Mouse (Mus musculus) left cerebral cortex, adult 8-10 months (tissue): ENCODE measurements at regions not wholly inside any gene's neighbourhood (a gene's known extent, or its start where the extent isn't known, plus 50 kb on each side); places are given as distances from the start of the nearest gene placed in this dataset.
A peak's percentile ranks its signal among the peaks of the same experiment; 100 is the strongest.

Experiments
- DNase-seq, 2 experiments: peaks; one replicate each; pipeline ENCODE4 v3.0.0; 2022; ENCODE audit warnings: low spot score in 2 of 2

DNA sequence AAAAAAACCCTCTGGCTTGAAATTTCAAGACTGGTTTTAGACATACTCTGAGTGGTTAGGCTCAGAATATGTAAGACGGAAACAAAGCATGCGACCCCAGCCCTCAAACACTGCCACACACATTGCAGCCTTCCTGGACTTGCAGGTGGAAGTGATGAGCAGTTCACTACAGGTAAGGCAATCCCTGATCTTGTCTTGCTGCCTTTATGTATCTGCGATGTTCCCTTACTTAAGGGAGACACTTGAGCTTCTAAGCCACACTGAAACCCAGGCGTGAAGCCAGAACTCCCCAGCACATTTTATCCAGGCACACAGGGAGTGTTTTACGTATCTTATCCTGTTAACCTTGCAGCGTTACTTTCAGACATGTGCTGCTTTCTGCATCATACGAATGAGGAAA is 342.9 kb downstream of the Rnf144a start:
- no peak for DNase-seq

DNA sequence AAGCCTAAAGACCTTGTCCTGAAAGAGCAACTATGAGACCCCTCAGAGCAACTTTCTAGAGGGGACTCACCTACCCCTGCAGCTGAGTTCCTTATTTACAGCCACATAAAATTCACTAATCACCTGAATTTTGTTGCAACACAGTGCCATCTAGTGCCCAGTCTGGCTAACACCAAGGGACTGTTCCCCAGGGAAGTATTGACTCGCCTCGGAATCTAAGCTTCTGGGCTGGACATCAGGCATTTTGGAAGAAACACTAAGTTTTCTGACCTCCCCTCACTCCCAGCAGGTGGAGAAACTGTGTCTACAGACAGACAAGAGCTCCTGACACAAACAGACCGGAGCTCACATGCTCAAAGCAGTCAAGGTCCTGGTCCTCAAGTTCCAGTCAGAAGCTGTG is 343.4 kb downstream of the Rnf144a start:
- DNase-seq: no peak

DNA sequence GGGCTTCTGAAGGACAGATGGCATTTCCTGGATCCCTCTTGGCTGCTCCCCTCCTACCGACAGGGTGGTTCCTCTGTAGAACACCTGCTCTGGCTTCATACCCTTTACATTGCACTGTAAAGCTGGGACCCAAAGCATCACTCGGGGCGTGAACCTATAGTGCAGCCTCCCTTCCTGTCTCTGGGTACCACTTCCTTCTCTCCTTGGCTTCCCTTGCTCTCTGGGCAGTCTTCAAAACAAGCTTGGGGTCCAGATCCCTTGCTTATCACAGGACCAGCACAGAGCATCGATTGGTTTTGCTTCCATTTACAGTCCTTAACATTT is 346.4 kb downstream of the Rnf144a start:
- DNase-seq: no peak

DNA sequence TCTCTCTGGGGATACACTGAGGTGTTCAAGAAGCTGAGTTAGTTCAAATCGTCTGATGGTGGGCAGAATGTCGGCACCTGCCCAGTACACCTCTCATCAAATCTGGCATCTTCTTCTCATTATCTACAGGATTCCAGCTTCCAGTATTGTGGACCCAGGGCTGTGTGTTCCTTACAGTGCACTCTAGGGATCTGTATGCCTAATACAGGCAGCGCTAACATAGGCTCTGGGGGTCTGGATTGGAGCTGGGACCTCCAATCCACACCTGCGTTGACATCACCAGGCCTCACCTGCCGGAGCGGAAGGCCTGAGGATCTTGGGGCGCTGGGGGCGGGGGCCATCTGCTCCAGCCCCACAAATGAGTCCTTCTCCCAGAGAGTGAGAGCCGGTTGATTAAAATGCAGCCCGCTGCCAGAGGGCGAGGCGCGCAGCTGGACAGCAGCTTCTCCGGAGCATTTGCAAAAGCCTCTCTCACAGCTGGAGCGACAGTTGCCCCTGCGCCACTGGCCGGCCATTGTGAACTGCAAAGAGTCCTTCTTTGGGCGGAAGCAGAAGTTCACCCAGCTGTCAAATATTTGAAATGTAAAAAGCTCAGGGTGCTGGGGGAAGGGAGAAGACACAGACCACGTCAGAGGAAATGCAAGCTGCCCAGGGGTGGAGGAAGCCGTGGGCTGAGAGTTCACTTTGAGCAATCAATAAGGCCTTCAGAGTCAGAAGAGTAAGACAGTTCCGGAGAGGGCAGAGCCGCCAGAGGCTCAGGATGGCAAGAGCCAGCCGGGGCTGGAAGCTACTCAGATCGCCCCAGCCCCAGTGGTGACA is 347.0 kb downstream of the Rnf144a start:
- DNase-seq: no peak

DNA sequence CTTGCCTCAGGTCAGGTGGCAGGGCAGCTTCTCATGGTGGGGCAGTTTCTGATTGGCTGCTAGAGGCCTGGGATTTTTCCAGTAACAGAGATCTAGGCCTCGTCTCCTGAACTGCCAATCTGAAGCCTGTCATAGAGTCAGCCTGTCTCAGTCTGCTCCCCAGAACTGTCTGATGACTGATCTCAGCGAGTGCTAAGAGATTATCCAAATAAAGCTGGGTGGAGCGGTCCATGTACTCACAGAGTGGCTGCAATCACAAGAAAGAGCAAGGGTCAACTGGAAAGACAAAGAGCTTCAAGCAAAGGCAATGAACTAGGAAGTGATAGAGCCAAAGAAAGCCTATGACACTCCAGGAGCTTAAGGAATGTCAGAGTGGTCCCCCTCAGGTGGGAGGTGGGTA is 354.7 kb downstream of the Rnf144a start:
- no peak for DNase-seq

DNA sequence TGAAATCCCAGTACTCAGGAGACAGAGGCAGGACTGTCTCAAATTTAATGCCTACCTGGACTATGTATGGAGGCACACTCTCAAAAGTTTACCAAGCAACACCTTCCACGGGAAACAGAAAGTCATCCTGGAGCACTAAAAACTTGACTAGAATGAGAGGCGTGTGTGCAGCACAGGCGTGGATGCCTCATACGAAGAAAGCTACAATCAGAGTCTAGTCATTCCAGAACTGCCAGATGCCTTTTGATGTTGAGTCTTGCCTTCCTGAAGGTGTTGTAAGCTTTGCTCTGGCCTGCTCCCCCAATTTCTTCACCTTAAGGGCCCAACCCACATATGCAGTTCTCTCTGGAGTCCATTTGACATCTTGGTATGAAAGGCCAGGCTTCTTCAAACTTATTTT is 356.0 kb downstream of the Rnf144a start:
- no peak for DNase-seq

DNA sequence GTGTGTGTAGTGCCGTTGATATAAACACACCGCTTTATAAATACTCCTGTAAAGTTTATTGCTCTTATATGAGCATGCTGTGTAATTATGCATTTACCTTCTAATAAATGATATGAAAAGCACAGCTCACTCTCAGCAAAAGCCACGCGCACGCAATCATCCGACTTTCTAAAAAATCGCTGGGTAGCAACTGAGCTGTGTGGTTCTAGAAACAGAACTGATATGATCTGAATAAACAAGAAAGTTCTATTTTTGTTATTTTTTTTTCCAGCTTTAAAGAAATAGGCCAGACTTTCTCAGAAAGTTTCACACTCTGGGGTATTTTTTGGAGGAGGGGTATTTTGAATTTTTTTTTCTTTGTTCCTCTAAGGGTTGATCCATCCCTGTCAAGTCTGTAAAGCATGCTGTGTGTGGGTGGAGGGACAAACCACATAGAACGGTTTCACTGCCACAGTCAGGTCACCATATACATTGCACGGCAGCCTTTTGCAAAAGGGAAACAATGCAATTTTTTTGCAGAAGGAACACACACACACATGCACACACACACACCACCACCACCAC is 357.5 kb downstream of the Rnf144a start:
- DNase-seq: no peak

DNA sequence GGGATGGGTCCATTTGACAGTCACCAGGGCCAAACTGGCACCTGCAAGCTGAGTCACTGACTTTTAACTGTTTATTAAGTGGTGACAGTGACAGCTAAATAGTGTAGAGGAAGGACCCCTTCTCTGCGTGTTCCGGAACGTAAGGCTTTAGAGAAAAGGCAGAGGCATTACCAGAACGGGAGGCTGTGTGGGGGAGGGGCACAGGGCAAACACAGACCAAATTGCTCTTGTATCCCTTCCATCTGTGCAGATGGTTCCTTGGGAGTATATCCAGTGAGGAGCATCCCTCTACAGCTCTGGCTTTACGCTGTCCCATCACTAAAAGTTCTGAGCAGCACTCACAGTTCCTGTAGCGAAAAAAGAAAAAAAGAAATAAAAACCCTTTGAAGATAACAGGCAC is 368.1 kb downstream of the Rnf144a start:
- DNase-seq: no peak

DNA sequence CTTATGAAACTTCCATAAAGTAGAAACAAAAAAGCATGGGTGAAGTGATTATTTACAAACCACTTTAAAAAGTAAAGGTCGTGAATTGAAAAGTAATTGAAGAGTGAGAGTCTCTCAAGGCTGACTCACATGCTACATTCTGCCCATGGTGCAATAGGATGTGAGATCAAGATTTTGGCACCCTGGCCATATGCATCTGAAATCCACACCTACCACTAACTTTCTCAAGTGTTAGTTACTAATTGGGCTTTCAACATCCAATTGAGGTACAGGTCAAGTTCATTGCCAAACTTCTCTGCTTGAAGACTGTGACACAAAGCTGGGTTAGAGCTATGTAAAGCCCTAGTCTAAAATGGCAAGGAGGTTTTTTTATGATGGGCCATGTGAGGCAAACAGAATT is 369.7 kb downstream of the Rnf144a start:
- no peak for DNase-seq

DNA sequence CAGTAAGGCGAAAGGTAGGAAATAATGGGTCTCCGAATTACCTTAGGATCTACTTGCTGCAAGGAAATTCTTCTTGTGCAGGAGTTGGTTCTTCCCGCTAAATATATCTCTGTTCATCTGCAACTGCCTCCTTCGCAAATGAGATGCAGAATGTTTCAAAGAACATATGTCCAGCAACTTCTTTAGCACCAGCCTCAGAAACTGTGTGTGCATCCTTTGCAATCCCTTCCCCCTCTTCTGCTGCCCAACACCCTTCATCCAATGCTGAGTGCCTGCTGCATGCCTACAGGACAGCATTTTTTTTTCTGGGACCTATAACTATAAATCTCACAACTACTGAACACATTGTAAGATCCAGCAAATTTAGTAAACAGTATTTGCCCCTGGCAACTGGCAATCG is 402.1 kb downstream of the Rnf144a start:
- peak in 1 of 2 experiments; percentile 63 for DNase-seq

DNA sequence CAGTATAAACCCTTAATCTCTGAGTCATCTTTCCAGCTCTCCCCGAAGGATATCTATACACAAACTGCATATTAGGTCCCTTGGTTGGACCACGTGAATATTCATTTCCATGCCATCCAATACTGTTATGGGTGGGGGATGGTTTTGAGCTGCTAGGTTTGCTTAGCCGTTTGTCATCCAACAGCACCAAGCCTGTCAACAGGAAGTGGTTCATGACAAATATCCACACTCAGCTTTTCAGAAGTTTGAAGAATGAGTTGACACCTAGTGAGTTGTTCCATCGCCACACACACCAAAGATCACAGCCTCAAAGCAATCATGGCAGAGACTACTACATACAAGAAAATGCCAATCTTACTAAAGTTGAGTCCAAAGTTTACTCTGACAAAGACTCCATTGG is 421.0 kb downstream of the Rnf144a start:
- no peak for DNase-seq

DNA sequence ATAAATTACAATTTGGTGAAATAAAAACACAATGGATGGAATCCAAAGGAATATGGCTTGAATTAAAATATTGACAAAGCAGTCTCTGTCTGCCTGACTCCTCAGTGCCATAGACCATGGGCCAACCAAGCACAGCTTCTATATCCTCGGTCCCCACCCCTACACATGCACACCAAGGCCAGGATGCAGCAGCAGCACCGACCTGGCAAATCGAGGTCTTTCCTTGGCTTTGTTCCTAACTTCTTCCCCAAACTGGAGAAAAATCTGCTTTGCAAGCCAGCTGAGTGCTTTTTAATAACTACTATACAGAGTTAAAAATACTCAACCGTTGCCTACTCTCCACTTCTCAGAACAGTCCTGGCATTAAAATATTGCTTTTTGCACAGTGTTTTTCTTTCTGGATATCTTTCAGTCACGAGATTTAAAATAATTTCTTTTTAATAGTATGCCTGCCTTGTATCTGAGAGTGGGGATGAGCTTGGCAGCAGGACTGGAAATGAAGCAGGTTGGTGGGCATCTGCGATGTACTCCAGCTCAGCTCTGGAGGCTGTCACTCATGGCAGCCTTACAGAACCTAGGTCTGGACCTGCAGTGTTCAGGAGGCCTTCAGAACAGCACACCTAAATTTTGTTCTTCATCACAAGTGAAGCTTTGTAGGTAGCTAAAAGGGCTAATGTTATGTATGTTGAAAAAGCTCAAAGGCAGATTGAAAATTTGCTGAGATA is 423.1 kb downstream of the Rnf144a start:
- DNase-seq: no peak

DNA sequence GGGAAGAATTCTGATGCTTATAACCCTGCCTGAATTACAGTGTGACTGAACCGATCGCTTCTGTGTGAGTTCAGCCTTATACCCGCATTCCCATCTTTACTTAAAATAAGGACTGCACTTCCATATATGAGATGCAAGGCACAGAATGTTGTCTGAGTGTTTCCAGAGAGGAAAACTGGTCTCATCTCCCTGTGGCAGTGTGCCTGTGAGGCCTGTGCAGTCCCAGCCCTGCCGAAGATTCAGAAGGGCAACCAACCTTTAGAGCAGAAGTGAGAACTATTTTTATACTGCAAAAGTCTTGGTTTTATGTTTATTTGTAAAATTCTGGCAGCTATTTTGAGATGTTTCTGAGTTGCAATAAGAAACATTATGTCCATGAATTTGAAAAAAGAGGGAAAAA is 432.5 kb downstream of the Rnf144a start:
- peak in 1 of 2 experiments; percentile 12 for DNase-seq

DNA sequence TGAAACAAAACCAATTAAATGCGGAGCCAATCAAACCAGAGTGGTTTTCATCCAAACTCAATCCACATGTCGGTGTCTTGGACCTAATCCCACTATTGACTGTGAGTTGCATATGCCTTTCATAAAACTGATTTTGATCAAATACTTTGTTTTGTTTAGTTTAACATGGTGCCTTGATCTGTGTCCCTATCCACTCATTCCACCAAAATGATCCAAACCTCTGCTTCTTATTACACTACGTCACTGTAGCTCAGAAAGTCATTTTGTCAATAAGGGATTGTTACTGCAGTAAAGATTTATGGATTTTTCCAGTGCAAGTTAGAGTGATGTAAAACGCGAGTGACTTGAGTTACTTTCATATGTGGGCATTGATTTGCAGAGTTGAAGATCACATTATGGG is 436.7 kb downstream of the Rnf144a start:
- DNase-seq: no peak

DNA sequence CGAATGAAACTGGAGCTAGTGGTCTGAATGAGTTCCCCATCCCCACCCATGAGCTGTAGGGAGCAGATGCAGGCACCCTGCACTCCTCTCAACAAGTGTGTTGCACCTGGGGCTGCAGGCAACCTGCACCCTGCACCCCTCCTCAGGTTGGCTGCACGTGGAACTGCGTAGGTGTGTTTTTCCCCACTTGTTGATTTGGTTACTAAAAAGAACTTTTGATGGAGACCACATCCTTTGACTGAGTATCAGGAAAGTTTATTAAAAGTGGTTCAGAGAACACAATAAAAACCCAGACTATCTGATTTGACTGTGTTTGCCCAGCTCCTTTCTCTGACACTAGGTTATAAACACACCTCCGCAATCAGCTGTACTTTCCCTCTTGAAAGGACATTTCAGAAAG is 456.5 kb downstream of the Rnf144a start:
- no peak for DNase-seq

DNA sequence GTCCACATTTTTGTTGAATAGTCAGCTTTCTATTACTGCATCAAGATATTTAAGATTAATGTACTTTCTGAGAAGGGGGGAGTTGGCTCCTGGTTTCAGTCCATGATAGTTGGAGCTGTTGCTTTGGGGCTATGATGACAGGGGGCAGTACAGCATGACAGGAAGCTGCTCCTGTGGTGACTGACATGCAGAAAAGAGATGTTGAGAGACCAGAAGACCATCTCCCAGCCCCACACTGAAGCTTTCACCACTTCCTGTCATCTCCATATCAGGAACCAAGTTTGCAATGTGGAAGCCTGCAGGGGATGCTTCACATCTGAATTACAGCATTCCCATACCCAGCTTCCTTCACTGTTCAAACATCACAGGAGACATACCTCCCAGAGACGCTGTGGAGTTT is 457.5 kb downstream of the Rnf144a start:
- no peak for DNase-seq

DNA sequence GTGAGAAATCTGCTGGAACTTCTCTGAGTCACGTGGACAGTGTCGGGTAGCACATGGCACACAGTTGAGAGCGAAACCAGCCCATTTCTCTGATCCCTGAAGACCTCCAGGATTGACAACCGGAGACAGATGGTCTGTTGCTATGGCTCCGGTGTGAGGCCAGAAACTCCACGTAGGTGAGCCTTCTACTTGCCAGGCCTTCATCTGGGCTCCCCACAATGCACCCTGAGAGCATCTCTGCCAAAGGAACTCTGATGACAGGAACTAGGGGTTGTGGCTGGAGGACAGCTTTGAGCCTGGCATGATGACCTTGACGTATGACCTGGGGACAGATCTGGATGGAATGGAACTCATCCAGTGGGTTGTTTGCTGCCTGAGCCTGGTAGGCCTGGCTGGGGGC is 467.9 kb downstream of the Rnf144a start:
- DNase-seq: no peak

DNA sequence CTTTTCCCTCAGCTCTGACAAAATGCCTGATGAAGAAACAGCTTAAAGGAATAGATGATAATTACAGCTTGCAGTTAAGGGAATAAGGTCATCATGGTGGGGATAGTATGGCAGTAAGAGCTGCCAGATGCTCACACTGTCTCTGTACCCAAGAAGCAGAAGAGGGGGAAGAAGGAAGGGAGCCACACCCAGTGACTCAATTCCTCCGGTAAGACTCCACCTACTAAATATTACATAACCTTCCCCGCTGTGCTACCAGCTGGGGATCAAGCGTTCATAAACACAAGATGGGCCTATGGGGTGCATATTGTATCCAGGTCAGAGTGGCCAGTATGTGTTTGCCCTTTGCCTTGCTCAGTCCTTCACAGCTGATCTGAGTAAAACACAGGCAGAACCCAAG is 468.9 kb downstream of the Rnf144a start:
- DNase-seq: no peak

DNA sequence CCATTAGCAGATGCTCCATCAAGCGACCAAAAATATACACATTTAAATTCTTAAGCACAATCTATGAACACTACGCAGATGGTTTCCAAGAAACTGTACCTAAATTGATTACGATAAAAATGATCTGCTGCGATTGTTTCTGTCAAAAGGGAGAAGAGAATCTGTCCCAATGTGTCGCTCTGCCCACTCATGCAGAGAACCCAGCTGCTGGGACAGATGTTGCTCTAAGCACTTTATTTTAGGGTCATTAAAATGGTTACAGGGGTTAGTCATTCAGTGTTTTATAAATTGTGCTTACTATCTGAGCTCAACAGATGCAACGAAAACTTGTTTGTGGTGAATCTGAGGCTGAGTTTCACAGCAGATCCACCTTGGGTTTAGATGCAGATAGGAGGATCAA is 476.2 kb downstream of the Rnf144a start:
- no peak for DNase-seq

DNA sequence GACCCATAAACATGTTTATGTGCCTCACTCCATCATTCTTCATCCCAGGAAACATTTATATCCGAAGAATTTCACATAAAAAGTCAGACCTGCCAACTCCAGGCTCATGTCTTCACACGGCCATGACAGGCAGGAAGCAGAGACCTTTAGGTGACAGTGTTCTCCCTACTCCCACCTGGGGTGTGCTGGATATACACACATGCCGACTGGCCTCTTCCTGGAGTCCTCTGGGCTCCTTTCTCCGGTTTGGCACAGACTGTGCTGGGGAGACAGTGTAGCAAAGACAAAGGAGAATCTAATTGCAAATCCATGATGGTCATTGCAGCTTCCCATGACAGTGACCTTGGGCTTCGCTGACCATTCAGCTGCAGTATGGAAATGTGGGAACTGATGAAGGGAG is 480.1 kb downstream of the Rnf144a start:
- no peak for DNase-seq

DNA sequence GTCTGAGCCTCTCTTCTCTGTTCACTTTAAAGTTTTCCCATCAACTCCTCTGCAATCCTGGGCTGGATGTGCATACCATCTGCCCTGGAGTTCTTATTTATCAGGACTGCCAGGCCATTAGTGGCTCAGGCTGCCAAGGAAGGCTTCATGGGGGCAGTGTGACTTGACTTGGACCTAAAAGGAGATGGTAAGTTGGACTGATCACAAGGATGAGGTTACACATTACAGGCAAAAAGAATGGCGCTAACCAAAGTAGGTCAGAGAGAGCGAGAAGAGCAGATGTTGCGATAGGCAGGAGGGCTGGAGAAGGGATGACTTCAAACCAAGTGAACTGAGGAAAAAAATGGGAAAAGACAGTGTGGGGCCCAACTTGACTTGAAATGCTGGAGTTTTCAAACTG is 480.5 kb downstream of the Rnf144a start:
- DNase-seq: no peak

DNA sequence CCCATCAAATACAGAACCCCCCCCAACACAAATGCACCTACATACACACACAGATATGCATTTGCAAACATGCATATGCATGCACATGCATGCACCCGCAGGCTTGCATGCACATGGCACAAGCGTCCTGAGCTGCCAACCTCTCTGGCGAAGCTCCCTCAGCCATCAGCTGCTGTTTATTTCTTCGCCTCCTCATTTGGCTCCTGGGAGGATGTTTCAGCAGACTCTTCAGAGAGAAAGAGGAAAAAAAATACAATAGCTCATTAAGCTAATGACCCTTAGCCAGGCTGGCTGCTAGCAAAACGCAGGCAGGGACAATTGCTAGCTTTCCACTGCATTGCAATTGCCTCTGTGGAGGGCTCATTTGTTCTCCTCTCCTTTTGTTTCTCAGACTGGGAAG is 488.7 kb downstream of the Rnf144a start:
- peak in 1 of 2 experiments; percentile 12 for DNase-seq

DNA sequence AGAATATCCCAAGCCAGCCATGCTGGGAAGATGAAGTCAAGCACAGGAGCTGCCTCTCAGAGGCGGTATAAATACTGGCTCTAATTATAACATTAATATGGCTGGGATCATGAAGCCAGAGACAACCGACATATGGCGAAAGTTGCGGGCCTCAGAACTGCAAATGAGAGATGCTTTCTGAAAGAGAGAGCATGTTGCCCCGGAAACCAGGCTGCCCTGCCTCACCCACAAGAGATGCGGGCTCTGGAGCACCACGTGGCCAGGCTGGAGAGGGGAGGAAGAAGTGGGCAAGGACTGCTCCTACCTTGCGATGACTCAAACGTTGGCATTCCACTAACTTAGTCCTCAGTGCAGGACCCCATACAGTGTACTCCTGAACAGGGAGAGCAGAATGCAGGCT is 490.5 kb downstream of the Rnf144a start:
- DNase-seq: peak in 1 of 2 experiments; percentile 41
